Mouse (Mus musculus) lung, embryonic 14.5 days (tissue): ENCODE measurements at regions not wholly inside any gene's neighbourhood (a gene's known extent, or its start where the extent isn't known, plus 50 kb on each side); places are given as distances from the start of the nearest gene placed in this dataset.

Source experiments
- ATAC-seq: fragments of 200-750 bp; cut with Nextera tagmentation; 2 replicates; pipeline ENCODE4 v1.8.0; 2017; ENCODE audit warnings: mild to moderate bottlenecking, moderate TSS enrichment, moderate library complexity; ENCODE audit not compliant: insufficient read depth
- DNase-seq: peaks from one replicate; pipeline ENCODE4 v3.0.0-alpha.2; 2015
- H3K27ac ChIP-seq: fragments of 300-500 bp; sonication (generic); 2 replicates; pipeline ENCODE4 v1.5.1; 2014; ENCODE audit warnings: low read depth, mild to moderate bottlenecking, moderate library complexity
- H3K27me3 ChIP-seq: fragments of 300-500 bp; sonication (generic); 2 replicates; pipeline ENCODE4 v1.6.1; 2014; ENCODE audit warnings: low read length, control low read depth; ENCODE audit not compliant: insufficient read depth
- H3K36me3 ChIP-seq: fragments of 300-500 bp; sonication (generic); 2 replicates; pipeline ENCODE4 v1.6.1; 2014; ENCODE audit warnings: control low read depth; ENCODE audit not compliant: insufficient read depth
- H3K4me1 ChIP-seq: fragments of 300-500 bp; sonication (generic); 2 replicates; pipeline ENCODE4 v1.6.1; 2014; ENCODE audit warnings: antibody characterized with exemption, control low read depth; ENCODE audit not compliant: insufficient read depth
- H3K4me2 ChIP-seq: fragments of 300-500 bp; sonication (generic); 2 replicates; pipeline ENCODE4 v1.6.1; 2014; ENCODE audit warnings: mild to moderate bottlenecking
- H3K4me3 ChIP-seq: fragments of 300-500 bp; sonication (generic); 2 replicates; pipeline ENCODE4 v1.5.1; 2014; ENCODE audit warnings: low read depth, low read length
- H3K9ac ChIP-seq: fragments of 300-500 bp; sonication (generic); 2 replicates; pipeline ENCODE4 v1.6.1; 2014
- H3K9me3 ChIP-seq: fragments of 300-500 bp; sonication (generic); 2 replicates; pipeline ENCODE4 v1.6.1; 2016; ENCODE audit warnings: low read depth, low read length, control low read depth
- CTCF ChIP-seq: IDR thresholded peaks from 2 replicates; pipeline ENCODE4 v1.5.1; 2016; ENCODE audit warnings: antibody characterized with exemption, low read depth
- WGBS: fragments of 180-500 bp; shearing (Covaris S2); extraction: QIAGEN DNeasy Blood & Tissue Kit; methylation state at CpG from one replicate; pipeline ENCODE4 v1.1.7; 2014; 5-methylcytosine and 5-hydroxymethylcytosine counted together

- Histone ChIP-seq H3K27me3 (no peaks in the 10 kb centered on the region), H3K4me1 (no peaks in the 10 kb centered on the region), H3K4me3 (no peak overlapping the region), H3K4me2 (no peak overlapping the region), H3K27ac (no peak overlapping the region), H3K9ac (no peak overlapping the region), H3K9me3 (no peaks in the 10 kb centered on the region), H3K36me3 (no peaks in the 10 kb centered on the region)
- DNase-seq (no peak), ATAC-seq (no peak)
- WGBS, result 43% methylated on average over 7 of the region's 7 CpGs
- TF ChIP-seq CTCF, result no peak
These were observed 133.0 kb downstream of the Ndufa10 start for GRCm38 (mm10) chr1:92340644-92341043.

GRCm38 (mm10) chr1:92338589-92338988 is 135.1 kb downstream of the Ndufa10 start:
- H3K4me1 ChIP-seq, result no peaks in the 10 kb centered on the region
- no peak overlapping the region for H3K4me2 ChIP-seq
- DNase-seq (no peak), ATAC-seq (no peak)
- no peak overlapping the region for H3K4me3 ChIP-seq
- H3K27me3 ChIP-seq, result no peaks in the 10 kb centered on the region
- H3K36me3 ChIP-seq, result no peaks in the 10 kb centered on the region
- H3K9ac ChIP-seq, result no peak overlapping the region
- H3K27ac ChIP-seq, result no peak overlapping the region
- WGBS, result 62% methylated on average over 1 of the region's 1 CpGs
- H3K9me3 ChIP-seq, result no peaks in the 10 kb centered on the region
- no peak for TF ChIP-seq CTCF

GRCm38 (mm10) chr1:92337450-92337849 is 136.2 kb downstream of the Ndufa10 start:
- 37% methylated on average over 8 of the region's 8 CpGs for WGBS
- H3K4me1 ChIP-seq, result no peaks in the 10 kb centered on the region
- H3K9me3 ChIP-seq, result no peaks in the 10 kb centered on the region
- H3K27ac ChIP-seq, result no peak overlapping the region
- no peak for TF ChIP-seq CTCF
- no peak overlapping the region for H3K9ac ChIP-seq
- ATAC-seq (no peak), DNase-seq (peak; percentile 15)
- H3K4me2 ChIP-seq, result no peak overlapping the region
- no peaks in the 10 kb centered on the region for H3K36me3 ChIP-seq
- H3K27me3 ChIP-seq, result no peaks in the 10 kb centered on the region
- no peak overlapping the region for H3K4me3 ChIP-seq

GRCm38 (mm10) chr1:92332248-92332584 is 136.7 kb upstream of the Hdac4 start:
- no peak overlapping the region for H3K4me3 ChIP-seq
- no peaks in the 10 kb centered on the region for H3K9me3 ChIP-seq
- H3K4me2 ChIP-seq, result no peak overlapping the region
- no peak for TF ChIP-seq CTCF
- WGBS, result 78% methylated on average over 7 of the region's 7 CpGs
- H3K4me1 ChIP-seq, result no peaks in the 10 kb centered on the region
- ATAC-seq (no peak), DNase-seq (no peak)
- no peak overlapping the region for H3K27ac ChIP-seq
- H3K9ac ChIP-seq, result no peak overlapping the region
- H3K27me3 ChIP-seq, result no peaks in the 10 kb centered on the region
- H3K36me3 ChIP-seq, result no peaks in the 10 kb centered on the region

GRCm38 (mm10) chr1:92331559-92332247 is 136.2 kb upstream of the Hdac4 start:
- Histone ChIP-seq H3K27me3 (no peaks in the 10 kb centered on the region), H3K9ac (no peak overlapping the region), H3K27ac (no peak overlapping the region), H3K36me3 (no peaks in the 10 kb centered on the region), H3K9me3 (no peaks in the 10 kb centered on the region), H3K4me3 (no peak overlapping the region), H3K4me2 (no peak overlapping the region), H3K4me1 (no peaks in the 10 kb centered on the region)
- 75% methylated on average over 5 of the region's 5 CpGs for WGBS
- no peak for TF ChIP-seq CTCF
- ATAC-seq, result no peak
- DNase-seq, result no peak

GRCm38 (mm10) chr1:92330181-92330580 is 134.7 kb upstream of the Hdac4 start:
- no peak overlapping the region for H3K4me3 ChIP-seq
- no peaks in the 10 kb centered on the region for H3K36me3 ChIP-seq
- H3K4me1 ChIP-seq, result no peaks in the 10 kb centered on the region
- no peak overlapping the region for H3K27ac ChIP-seq
- no peak overlapping the region for H3K4me2 ChIP-seq
- no peak overlapping the region for H3K9ac ChIP-seq
- TF ChIP-seq CTCF, result no peak
- WGBS, result 61% methylated on average over 5 of the region's 5 CpGs
- no peaks in the 10 kb centered on the region for H3K9me3 ChIP-seq
- DNase-seq, result no peak
- no peak for ATAC-seq
- H3K27me3 ChIP-seq, result no peaks in the 10 kb centered on the region

GRCm38 (mm10) chr1:92329491-92329890 is 134.0 kb upstream of the Hdac4 start:
- no peaks in the 10 kb centered on the region for H3K36me3 ChIP-seq
- TF ChIP-seq CTCF, result no peak
- ATAC-seq (no peak), DNase-seq (no peak)
- H3K9ac ChIP-seq, result no peak overlapping the region
- no peaks in the 10 kb centered on the region for H3K4me1 ChIP-seq
- H3K27ac ChIP-seq, result no peak overlapping the region
- H3K27me3 ChIP-seq, result no peaks in the 10 kb centered on the region
- H3K9me3 ChIP-seq, result no peaks in the 10 kb centered on the region
- H3K4me3 ChIP-seq, result no peak overlapping the region
- WGBS, result 68% methylated on average over 7 of the region's 7 CpGs
- H3K4me2 ChIP-seq, result no peak overlapping the region

- no peaks in the 10 kb centered on the region for H3K4me1 ChIP-seq
- H3K27ac ChIP-seq, result no peak overlapping the region
- no peaks in the 10 kb centered on the region for H3K27me3 ChIP-seq
- H3K36me3 ChIP-seq, result no peaks in the 10 kb centered on the region
- no peak for DNase-seq
- H3K4me3 ChIP-seq, result no peak overlapping the region
- H3K4me2 ChIP-seq, result no peak overlapping the region
- WGBS, result 77% methylated on average over 6 of the region's 6 CpGs
- ATAC-seq, result no peak
- no peak for TF ChIP-seq CTCF
- no peaks in the 10 kb centered on the region for H3K9me3 ChIP-seq
- H3K9ac ChIP-seq, result no peak overlapping the region
These were observed 131.6 kb upstream of the Hdac4 start for GRCm38 (mm10) chr1:92327141-92327540.
